Mouse (Mus musculus) stomach, postnatal 0 days (tissue): ENCODE results near the gene Erich4. TPM values are rescaled to one million over a fixed set of nuclear protein-coding genes. Genes with fewer than 3 reads are reported as not detected.

Experiments used
- ATAC-seq: fragments of 200-750 bp; cut with Nextera tagmentation; 2 replicates; pipeline ENCODE4 v1.8.0; 2017; ENCODE audit not compliant: low FRiP score, low TSS enrichment
- DNase-seq: peaks from one replicate; pipeline ENCODE4 v3.0.0-alpha.2; 2016; ENCODE audit warnings: low spot score
- H3K27ac ChIP-seq: fragments of 300-500 bp; sonication (generic); replicated peaks from 2 replicates; pipeline ENCODE4 v1.5.1; 2014; ENCODE audit warnings: mild to moderate bottlenecking, control low read depth
- H3K27me3 ChIP-seq: fragments of 300-500 bp; sonication (generic); 2 replicates; pipeline ENCODE4 v1.6.1; 2014; ENCODE audit warnings: low read length; ENCODE audit not compliant: control insufficient read depth, insufficient read depth
- H3K36me3 ChIP-seq: fragments of 300-500 bp; sonication (generic); 2 replicates; pipeline ENCODE4 v1.6.1; 2014; ENCODE audit warnings: low read length, mixed read lengths; ENCODE audit not compliant: control insufficient read depth, insufficient read depth
- H3K4me1 ChIP-seq: fragments of 300-500 bp; sonication (generic); replicated peaks from 2 replicates; pipeline ENCODE4 v1.6.1; 2014; ENCODE audit warnings: antibody characterized with exemption; ENCODE audit not compliant: control insufficient read depth, insufficient read depth
- H3K4me2 ChIP-seq: fragments of 300-500 bp; sonication (generic); replicated peaks from 2 replicates; pipeline ENCODE4 v1.6.1; 2014; ENCODE audit warnings: low read depth, mild to moderate bottlenecking, control low read depth, moderate library complexity
- H3K4me3 ChIP-seq: fragments of 300-500 bp; sonication (generic); 2 replicates; pipeline ENCODE4 v1.5.1; 2014; ENCODE audit warnings: low read depth, low read length, control low read depth
- H3K9ac ChIP-seq: fragments of 300-500 bp; sonication (generic); 2 replicates; pipeline ENCODE4 v1.6.1; 2014; ENCODE audit warnings: mild to moderate bottlenecking, low read length, control low read depth, mixed read lengths
- H3K9me3 ChIP-seq: fragments of 300-500 bp; sonication (generic); 2 replicates; pipeline ENCODE4 v1.6.1; 2016; ENCODE audit warnings: low read length; ENCODE audit not compliant: control insufficient read depth
- CTCF ChIP-seq: IDR thresholded peaks from 2 replicates; pipeline ENCODE4 v1.5.1; 2016; ENCODE audit warnings: antibody characterized with exemption, low read depth, mild to moderate bottlenecking, moderate library complexity
- EP300 ChIP-seq: optimal IDR thresholded peaks from 2 replicates; pipeline ENCODE3; 2016; ENCODE audit warnings: antibody characterized with exemption
- WGBS: fragments of 180-500 bp; shearing (Covaris S2); extraction: QIAGEN DNeasy Blood & Tissue Kit; methylation state at CpG from one replicate; pipeline ENCODE4 v1.1.7; 2014; 5-methylcytosine and 5-hydroxymethylcytosine counted together
- polyA plus RNA-seq: library from polyadenylated mRNA; unstranded; fragments of >200 nt; fragmentation: Nextera tagmentation; extraction: Ambion mirVana; gene quantifications from 2 replicates; pipeline ENCODE4 v1.2.1, GENCODE M21; 2015

Gene Erich4
- polyA plus RNA-seq: 0.22 TPM in 1 of 2 replicates, not detected in the other

- Histone ChIP-seq H3K9me3 (no peaks in the 10 kb centered on the region), H3K4me3 (no peak within 1 kb of the TSS), H3K27ac (no peak within 1 kb of the TSS), H3K4me1 (no peaks in the 10 kb centered on the region), H3K27me3 (no peaks in the 10 kb centered on the region), H3K4me2 (no peak within 1 kb of the TSS), H3K36me3 (no peaks in the 10 kb centered on the region), H3K9ac (no peak within 1 kb of the TSS)
- ATAC-seq: no peak; the same call in 1 of the 2 replicates
- DNase-seq: peak; percentile 21
- WGBS: 65% methylated on average over 5 of the region's 5 CpGs
- TF ChIP-seq EP300: no peak
- no peak for TF ChIP-seq CTCF
These were observed at the start of gene Erich4 for GRCm38 (mm10) chr7:25615706-25616011. Erich4 (minus strand) TSS chr7:25615892.

GRCm38 (mm10) chr7:25658657-25659472, 43.2 kb upstream of the Erich4 start, which contains the start of the genes Bckdha and Exosc5:
Bckdha (minus strand) TSS chr7:25658981.
Exosc5 (plus strand) TSS chr7:25659164.
- no peaks in the 10 kb centered on the region for H3K36me3 ChIP-seq
- H3K4me3 ChIP-seq: peak within 1 kb of the TSS; percentile 66
- no peaks in the 10 kb centered on the region for H3K27me3 ChIP-seq
- peak; percentile 98 for TF ChIP-seq EP300
- TF ChIP-seq CTCF: no peak; the same call in 1 of the 2 replicates
- peak within 1 kb of the TSS; percentile 73 for H3K4me2 ChIP-seq
- WGBS: under 1% methylated on average over 50 of the region's 50 CpGs
- peak within 1 kb of the TSS; percentile 59 for H3K27ac ChIP-seq
- DNase-seq: peak; percentile 99
- ATAC-seq: peak; percentile 98
- H3K9me3 ChIP-seq: no peaks in the 10 kb centered on the region
- H3K9ac ChIP-seq: peak within 1 kb of the TSS; percentile 70
- 0 out of 2 replicates have a peak, but pooled peaks cover 2% of the 10 kb centered on the region for H3K4me1 ChIP-seq

DNA sequence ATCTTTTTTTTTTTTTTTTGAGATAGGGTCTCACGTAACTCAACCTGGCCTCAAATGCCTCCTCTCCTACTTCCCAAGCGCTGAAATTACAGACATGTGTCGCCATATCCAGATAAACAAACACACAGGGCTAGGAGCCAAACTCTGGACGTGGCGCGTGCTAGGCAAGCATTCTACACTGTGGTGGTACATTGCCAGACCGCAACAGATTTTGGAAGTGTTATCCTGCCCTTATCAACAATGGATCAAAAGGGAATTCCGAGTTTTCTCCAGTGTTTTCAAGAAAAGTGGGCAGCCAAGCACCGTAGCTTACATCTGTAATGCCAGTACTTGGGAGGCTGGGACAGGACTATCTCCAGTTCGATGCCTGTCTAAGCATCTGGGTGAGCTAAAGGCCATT, 42.1 kb upstream of the Erich4 start:
- Histone ChIP-seq H3K4me2 (peak overlapping the region; percentile 64), H3K9me3 (no peaks in the 10 kb centered on the region), H3K27me3 (no peaks in the 10 kb centered on the region), H3K36me3 (no peaks in the 10 kb centered on the region), H3K27ac (peak overlapping the region; percentile 45; the same call in 1 of the 2 replicates), H3K4me3 (peak overlapping the region; percentile 47), H3K9ac (peak overlapping the region; percentile 56), H3K4me1 (0 out of 2 replicates have a peak, but pooled peaks cover 2% of the 10 kb centered on the region)
- 24% methylated on average over 10 of the region's 10 CpGs for WGBS
- DNase-seq (no peak), ATAC-seq (no peak)
- no peak for TF ChIP-seq CTCF
- TF ChIP-seq EP300: no peak

GRCm38 (mm10) chr7:25655601-25656428, 40.1 kb upstream of the Erich4 start:
- H3K9ac ChIP-seq: no peak overlapping the region
- 0 out of 2 replicates have a peak, but pooled peaks cover 2% of the 10 kb centered on the region for H3K4me1 ChIP-seq
- no peak overlapping the region for H3K4me3 ChIP-seq
- H3K36me3 ChIP-seq: no peaks in the 10 kb centered on the region
- DNase-seq (peak; percentile 54), ATAC-seq (no peak)
- WGBS: 60% methylated on average over 11 of the region's 11 CpGs
- TF ChIP-seq CTCF: no peak
- no peak for TF ChIP-seq EP300
- H3K27me3 ChIP-seq: no peaks in the 10 kb centered on the region
- H3K27ac ChIP-seq: no peak overlapping the region
- no peak overlapping the region for H3K4me2 ChIP-seq
- no peaks in the 10 kb centered on the region for H3K9me3 ChIP-seq

- H3K4me3 ChIP-seq: no peak overlapping the region
- no peaks in the 10 kb centered on the region for H3K36me3 ChIP-seq
- H3K27me3 ChIP-seq: no peaks in the 10 kb centered on the region
- ATAC-seq (no peak), DNase-seq (no peak)
- H3K4me1 ChIP-seq: no peaks in the 10 kb centered on the region
- no peak overlapping the region for H3K9ac ChIP-seq
- no peak overlapping the region for H3K4me2 ChIP-seq
- no peak overlapping the region for H3K27ac ChIP-seq
- WGBS: 72% methylated on average over 12 of the region's 12 CpGs
- H3K9me3 ChIP-seq: no peaks in the 10 kb centered on the region
- TF ChIP-seq CTCF (no peak), EP300 (no peak)
These were observed 36.6 kb upstream of the Erich4 start for GRCm38 (mm10) chr7:25652244-25652759.
